Mouse (Mus musculus): Measurements from ENCODE around the gene Rcan1. TPM values are rescaled to one million over a fixed set of nuclear protein-coding genes. Genes with fewer than 3 reads are reported as not detected.

The Rcan1 gene
- polyA plus RNA-seq, 1 experiment: 20.2 TPM

GRCm38 (mm10) chr16:92443644-92444113, 27.0 kb downstream of the Rcan1 start:
- TF ChIP-seq MYOG (IDR thresholded peaks at IDR 0.05; ENCODE audit: control insufficient read depth in 1 of 3, insufficient read depth in 1 of 3, insufficient read length in 2 of 3, low read depth in 2 of 3) (no peak), MYOD1 (IDR thresholded peaks at IDR 0.05; ENCODE audit: control insufficient read depth in 1 of 3, insufficient read length in 2 of 3, low read depth in 2 of 3) (no peak), USF1 (IDR thresholded peaks at IDR 0.05; ENCODE audit: low read depth) (no peak), SRF (IDR thresholded peaks at IDR 0.05; ENCODE audit: control insufficient read depth, insufficient read length, low read depth) (no peak), POLR2A (IDR thresholded peaks at IDR 0.05; ENCODE audit: insufficient read length, low read depth) (no peak), E2F4 (IDR thresholded peaks at IDR 0.05; ENCODE audit: insufficient read depth) (no peak), TCF3 (IDR thresholded peaks at IDR 0.05; ENCODE audit: insufficient read length, low read depth) (no peak), CEBPB (IDR thresholded peaks at IDR 0.05; ENCODE audit: insufficient read depth, poor library complexity, severe bottlenecking) (no peak), TCF12 (IDR thresholded peaks at IDR 0.05; ENCODE audit: insufficient read depth, poor library complexity, severe bottlenecking) (no peak), POLR2AphosphoS2 (IDR thresholded peaks at IDR 0.05; ENCODE audit: insufficient read length, low read depth) (no peak), MAX (IDR thresholded peaks at IDR 0.05; ENCODE audit: low read depth) (no peak), REST (IDR thresholded peaks at IDR 0.05; ENCODE audit: insufficient read depth, insufficient read length) (no peak)
- H3K79me2 ChIP-seq (ENCODE audit: control insufficient read depth, insufficient read depth): no peaks in the 10 kb centered on the region
- H3K4me2 ChIP-seq (ENCODE audit: low read depth): no peak overlapping the region
- no peak overlapping the region for H3ac ChIP-seq (ENCODE audit: control insufficient read depth, insufficient read length)
- H3K4me3 ChIP-seq: no peak overlapping the region
- no peaks in the 10 kb centered on the region for H3K27me3 ChIP-seq (ENCODE audit: control insufficient read depth, insufficient read depth, insufficient read length)
- no peaks in the 10 kb centered on the region for H3K36me3 ChIP-seq (ENCODE audit: control insufficient read depth, insufficient read depth)

GRCm38 (mm10) chr16:92442946-92443345, 27.7 kb downstream of the Rcan1 start:
- H3K79me2 ChIP-seq (ENCODE audit: control insufficient read depth, insufficient read depth): no peaks in the 10 kb centered on the region
- no peak overlapping the region for H3K4me3 ChIP-seq
- no peaks in the 10 kb centered on the region for H3K27me3 ChIP-seq (ENCODE audit: control insufficient read depth, insufficient read depth, insufficient read length)
- no peak overlapping the region for H3ac ChIP-seq (ENCODE audit: control insufficient read depth, insufficient read length)
- H3K4me2 ChIP-seq (ENCODE audit: low read depth): no peak overlapping the region
- no peak for TF ChIP-seq MYOD1 (IDR thresholded peaks at IDR 0.05; ENCODE audit: control insufficient read depth in 1 of 3, insufficient read length in 2 of 3, low read depth in 2 of 3)
- no peak for TF ChIP-seq CEBPB (IDR thresholded peaks at IDR 0.05; ENCODE audit: insufficient read depth, poor library complexity, severe bottlenecking)
- no peak for TF ChIP-seq POLR2A (IDR thresholded peaks at IDR 0.05; ENCODE audit: insufficient read length, low read depth)
- TF ChIP-seq MYOG (IDR thresholded peaks at IDR 0.05; ENCODE audit: control insufficient read depth in 1 of 3, insufficient read depth in 1 of 3, insufficient read length in 2 of 3, low read depth in 2 of 3): no peak
- TF ChIP-seq SRF (IDR thresholded peaks at IDR 0.05; ENCODE audit: control insufficient read depth, insufficient read length, low read depth): no peak
- TF ChIP-seq TCF3 (IDR thresholded peaks at IDR 0.05; ENCODE audit: insufficient read length, low read depth): no peak
- no peak for TF ChIP-seq TCF12 (IDR thresholded peaks at IDR 0.05; ENCODE audit: insufficient read depth, poor library complexity, severe bottlenecking)
- no peaks in the 10 kb centered on the region for H3K36me3 ChIP-seq (ENCODE audit: control insufficient read depth, insufficient read depth)

- Histone ChIP-seq H3K4me2 (ENCODE audit: low read depth) (no peak overlapping the region), H3K4me3 (no peak overlapping the region), H3K79me2 (ENCODE audit: control insufficient read depth, insufficient read depth) (no peaks in the 10 kb centered on the region), H3ac (ENCODE audit: control insufficient read depth, insufficient read length) (no peak overlapping the region), H3K36me3 (ENCODE audit: control insufficient read depth, insufficient read depth) (no peaks in the 10 kb centered on the region), H3K27me3 (ENCODE audit: control insufficient read depth, insufficient read depth, insufficient read length) (no peaks in the 10 kb centered on the region)
- TF ChIP-seq POLR2A (IDR thresholded peaks at IDR 0.05; ENCODE audit: insufficient read length, low read depth): no peak
- no peak for TF ChIP-seq TCF12 (IDR thresholded peaks at IDR 0.05; ENCODE audit: insufficient read depth, poor library complexity, severe bottlenecking)
- TF ChIP-seq MYOG (IDR thresholded peaks at IDR 0.05; ENCODE audit: control insufficient read depth in 1 of 3, insufficient read depth in 1 of 3, insufficient read length in 2 of 3, low read depth in 2 of 3): no peak
- TF ChIP-seq USF1 (IDR thresholded peaks at IDR 0.05; ENCODE audit: low read depth): no peak
- no peak for TF ChIP-seq POLR2AphosphoS2 (IDR thresholded peaks at IDR 0.05; ENCODE audit: insufficient read length, low read depth)
- no peak for TF ChIP-seq TCF3 (IDR thresholded peaks at IDR 0.05; ENCODE audit: insufficient read length, low read depth)
- no peak for TF ChIP-seq MAX (IDR thresholded peaks at IDR 0.05; ENCODE audit: low read depth)
- no peak for TF ChIP-seq MYOD1 (IDR thresholded peaks at IDR 0.05; ENCODE audit: control insufficient read depth in 1 of 3, insufficient read length in 2 of 3, low read depth in 2 of 3)
- no peak for TF ChIP-seq E2F4 (IDR thresholded peaks at IDR 0.05; ENCODE audit: insufficient read depth)
- no peak for TF ChIP-seq SRF (IDR thresholded peaks at IDR 0.05; ENCODE audit: control insufficient read depth, insufficient read length, low read depth)
- no peak for TF ChIP-seq CEBPB (IDR thresholded peaks at IDR 0.05; ENCODE audit: insufficient read depth, poor library complexity, severe bottlenecking)
- TF ChIP-seq REST (IDR thresholded peaks at IDR 0.05; ENCODE audit: insufficient read depth, insufficient read length): no peak
These were observed 28.5 kb downstream of the Rcan1 start for GRCm38 (mm10) chr16:92442150-92442549.

- no peaks in the 10 kb centered on the region for H3K27me3 ChIP-seq (ENCODE audit: control insufficient read depth, insufficient read depth, insufficient read length)
- H3K4me2 ChIP-seq (ENCODE audit: low read depth): no peak overlapping the region
- no peaks in the 10 kb centered on the region for H3K79me2 ChIP-seq (ENCODE audit: control insufficient read depth, insufficient read depth)
- H3K4me3 ChIP-seq: no peak overlapping the region
- no peaks in the 10 kb centered on the region for H3K36me3 ChIP-seq (ENCODE audit: control insufficient read depth, insufficient read depth)
- H3ac ChIP-seq (ENCODE audit: control insufficient read depth, insufficient read length): no peak overlapping the region
- TF ChIP-seq MYOD1 (IDR thresholded peaks at IDR 0.05; ENCODE audit: control insufficient read depth in 1 of 3, insufficient read length in 2 of 3, low read depth in 2 of 3): no peak
- no peak for TF ChIP-seq SRF (IDR thresholded peaks at IDR 0.05; ENCODE audit: control insufficient read depth, insufficient read length, low read depth)
- no peak for TF ChIP-seq TCF12 (IDR thresholded peaks at IDR 0.05; ENCODE audit: insufficient read depth, poor library complexity, severe bottlenecking)
- TF ChIP-seq REST (IDR thresholded peaks at IDR 0.05; ENCODE audit: insufficient read depth, insufficient read length): no peak
- TF ChIP-seq MAX (IDR thresholded peaks at IDR 0.05; ENCODE audit: low read depth): no peak
- TF ChIP-seq POLR2AphosphoS2 (IDR thresholded peaks at IDR 0.05; ENCODE audit: insufficient read length, low read depth): no peak
- TF ChIP-seq MYOG (IDR thresholded peaks at IDR 0.05; ENCODE audit: control insufficient read depth in 1 of 3, insufficient read depth in 1 of 3, insufficient read length in 2 of 3, low read depth in 2 of 3): no peak
- no peak for TF ChIP-seq POLR2A (IDR thresholded peaks at IDR 0.05; ENCODE audit: insufficient read length, low read depth)
- no peak for TF ChIP-seq E2F4 (IDR thresholded peaks at IDR 0.05; ENCODE audit: insufficient read depth)
- TF ChIP-seq USF1 (IDR thresholded peaks at IDR 0.05; ENCODE audit: low read depth): no peak
- no peak for TF ChIP-seq CEBPB (IDR thresholded peaks at IDR 0.05; ENCODE audit: insufficient read depth, poor library complexity, severe bottlenecking)
- TF ChIP-seq TCF3 (IDR thresholded peaks at IDR 0.05; ENCODE audit: insufficient read length, low read depth): no peak
These were observed 29.5 kb downstream of the Rcan1 start for GRCm38 (mm10) chr16:92441203-92441602.
